8 mouse cellular contexts compared by ENCODE assay signal in the genomic region with DNA sequence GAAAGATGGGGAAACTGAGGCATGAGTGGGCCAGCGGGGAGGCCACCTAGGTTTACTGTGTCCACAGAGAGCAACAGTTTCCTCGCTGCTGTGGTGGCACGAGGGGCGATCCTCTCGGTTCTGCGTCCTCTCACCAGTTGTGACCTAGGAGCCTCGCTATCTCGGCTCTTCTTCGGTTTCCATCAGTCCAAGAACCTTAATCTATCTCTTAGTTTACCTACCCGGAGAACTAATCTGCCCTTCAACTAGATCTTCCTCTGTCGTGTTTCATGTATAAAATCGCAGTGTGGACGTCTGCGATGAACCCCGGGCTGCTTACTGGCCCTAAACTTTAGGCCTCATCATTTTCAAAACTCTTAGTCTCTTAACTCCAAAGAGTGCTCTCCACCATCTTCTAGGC. TPM values are rescaled to one million over a fixed set of nuclear protein-coding genes. Genes with fewer than 3 reads are reported as not detected.
DNase-seq lines count a peak whose midpoint lies in the region; ATAC-seq and TF ChIP-seq lines count a peak whose summit lies in the region.

No protein-coding gene starts in this region.

- H3K9ac ChIP-seq in lung, embryonic 16.5 days (ENCODE audit: low read length) = peak overlapping the region; percentile 91
- peak overlapping the region; percentile 98 for H3K9ac ChIP-seq in embryonic facial prominence, embryonic 12.5 days
- peak overlapping the region; percentile 90 for H3K9ac ChIP-seq in intestine, postnatal 0 days (ENCODE audit: low read depth, low read length)
- H3K9ac ChIP-seq in neural tube, embryonic 15.5 days (replicated peaks) = peak overlapping the region; percentile 95

- no peaks in the 10 kb centered on the region for H3K9me3 ChIP-seq in lung, embryonic 16.5 days (ENCODE audit: control insufficient read depth, low read length)
- H3K9me3 ChIP-seq in embryonic facial prominence, embryonic 12.5 days = no peaks in the 10 kb centered on the region
- no peaks in the 10 kb centered on the region for H3K9me3 ChIP-seq in intestine, postnatal 0 days (ENCODE audit: control insufficient read depth)
- no peaks in the 10 kb centered on the region for H3K9me3 ChIP-seq in neural tube, embryonic 15.5 days (replicated peaks)

- H3K27ac ChIP-seq in lung, embryonic 16.5 days (ENCODE audit: low read length) = peak overlapping the region; percentile 87
- H3K27ac ChIP-seq in embryonic facial prominence, embryonic 12.5 days = peak overlapping the region; percentile 91
- H3K27ac ChIP-seq in intestine, postnatal 0 days (ENCODE audit: low read depth, low read length) = peak overlapping the region; percentile 78
- H3K27ac ChIP-seq in neural tube, embryonic 15.5 days (replicated peaks) = peak overlapping the region; percentile 84

- no peak; the same call in 1 of the 2 replicates for ATAC-seq in lung, embryonic 16.5 days (ENCODE audit: low read depth)
- ATAC-seq in embryonic facial prominence, embryonic 12.5 days (ENCODE audit: insufficient number of reproducible peaks, insufficient read depth, low FRiP score, low TSS enrichment) = no peak
- ATAC-seq in intestine, postnatal 0 days = no peak
- 0 out of 2 replicates have a peak, but pooled peaks have one; percentile 16 for ATAC-seq in neural tube, embryonic 15.5 days (ENCODE audit: low FRiP score)

- WGBS in lung, embryonic 16.5 days = 8% methylated on average over 15 of the region's 15 CpGs
- WGBS in embryonic facial prominence, embryonic 12.5 days = 8% methylated on average over 15 of the region's 15 CpGs
- WGBS in intestine, postnatal 0 days = 7% methylated on average over 15 of the region's 15 CpGs
- WGBS in neural tube, embryonic 15.5 days = 11% methylated on average over 15 of the region's 15 CpGs

- H3K27me3 ChIP-seq in lung, embryonic 16.5 days (ENCODE audit: control insufficient read depth, insufficient read depth, low read depth, low read length) = no peaks in the 10 kb centered on the region
- H3K27me3 ChIP-seq in embryonic facial prominence, embryonic 12.5 days = no peaks in the 10 kb centered on the region
- H3K27me3 ChIP-seq in intestine, postnatal 0 days (replicated peaks; ENCODE audit: control insufficient read depth, insufficient read depth, low read length) = no peaks in the 10 kb centered on the region
- H3K27me3 ChIP-seq in neural tube, embryonic 15.5 days (replicated peaks) = no peaks in the 10 kb centered on the region

- DNase-seq in lung, postnatal 4 days = no peak
- no peak for DNase-seq in left cerebral cortex, postnatal 10 days (ENCODE audit: extremely low spot score in 1 of 2, low spot score in 2 of 2)
- no peak for DNase-seq in cerebellum, adult 8-10 months
- DNase-seq in cerebellum, adult 11 months = no peak

- peak overlapping the region; percentile 62 for H3K4me2 ChIP-seq in lung, embryonic 16.5 days (ENCODE audit: low read depth, low read length)
- peak overlapping the region; percentile 60 for H3K4me2 ChIP-seq in embryonic facial prominence, embryonic 12.5 days (replicated peaks)
- peak overlapping the region; percentile 84 for H3K4me2 ChIP-seq in intestine, postnatal 0 days (replicated peaks; ENCODE audit: low read depth)
- H3K4me2 ChIP-seq in neural tube, embryonic 15.5 days = peak overlapping the region; percentile 71

- H3K4me1 ChIP-seq in lung, embryonic 16.5 days (replicated peaks; ENCODE audit: control insufficient read depth, insufficient read depth, low read length) = peaks cover 15% of the 10 kb centered on the region
- peaks cover 17% of the 10 kb centered on the region for H3K4me1 ChIP-seq in embryonic facial prominence, embryonic 12.5 days
- H3K4me1 ChIP-seq in intestine, postnatal 0 days (replicated peaks; ENCODE audit: control insufficient read depth, insufficient read depth, low read length) = no peaks in the 10 kb centered on the region
- peaks cover 34% of the 10 kb centered on the region for H3K4me1 ChIP-seq in neural tube, embryonic 15.5 days

- intact Hi-C loops in left cerebral cortex, postnatal 10 days (cut with DNase I) = loop anchor here (5.0 kb wide), 1 partner anchor 84 kb away; no protein-coding TSS in a partner anchor

- TF ChIP-seq CTCF in intestine, postnatal 0 days (IDR thresholded peaks at IDR 0.05; ENCODE audit: low read depth) = no peak

- H3K4me3 ChIP-seq in lung, embryonic 16.5 days (ENCODE audit: low read length) = peak overlapping the region; percentile 79
- H3K4me3 ChIP-seq in embryonic facial prominence, embryonic 12.5 days = peak overlapping the region; percentile 91
- H3K4me3 ChIP-seq in intestine, postnatal 0 days (ENCODE audit: low read depth, low read length) = peak overlapping the region; percentile 85
- peak overlapping the region; percentile 94 for H3K4me3 ChIP-seq in neural tube, embryonic 15.5 days (replicated peaks)

- peaks cover 31% of the 10 kb centered on the region for H3K36me3 ChIP-seq in lung, embryonic 16.5 days (ENCODE audit: control insufficient read depth, insufficient read depth, low read length)
- peaks cover 45% of the 10 kb centered on the region for H3K36me3 ChIP-seq in embryonic facial prominence, embryonic 12.5 days
- H3K36me3 ChIP-seq in intestine, postnatal 0 days (ENCODE audit: control insufficient read depth, insufficient read depth) = peaks cover 30% of the 10 kb centered on the region
- peaks cover 38% of the 10 kb centered on the region for H3K36me3 ChIP-seq in neural tube, embryonic 15.5 days

RNA-seq across cellular contexts. Expression of a gene that starts 0.6 kb away (rescaled TPM):
- 0.15 and 0.24 TPM in 2 replicates for polyA plus RNA-seq in lung, embryonic 16.5 days (2015; fragmentation: Nextera tagmentation; extraction: Ambion mirVana)
- polyA plus RNA-seq in embryonic facial prominence, embryonic 12.5 days (2016; fragmentation: Nextera tagmentation; extraction: Ambion mirVana) = 0.10 and 0.13 TPM in 2 replicates
- polyA plus RNA-seq in intestine, postnatal 0 days (2015; fragmentation: Nextera tagmentation; extraction: Ambion mirVana) = not detected in 2 replicates
- polyA plus RNA-seq in neural tube, embryonic 15.5 days (2015; fragmentation: Nextera tagmentation; extraction: Ambion mirVana) = 0.06 and 0.20 TPM in 2 replicates
- total RNA-seq in left cerebral cortex, postnatal 10 days (2021) = under 1 TPM; 0.12 to 0.28 TPM

RNA-seq across cellular contexts. Expression of a gene that starts 0.7 kb away (rescaled TPM):
- 54.2 and 57.7 TPM in 2 replicates for polyA plus RNA-seq in lung, embryonic 16.5 days (2015; fragmentation: Nextera tagmentation; extraction: Ambion mirVana)
- 54.6 and 55.0 TPM in 2 replicates for polyA plus RNA-seq in embryonic facial prominence, embryonic 12.5 days (2016; fragmentation: Nextera tagmentation; extraction: Ambion mirVana)
- 33.2 and 36.8 TPM in 2 replicates for polyA plus RNA-seq in intestine, postnatal 0 days (2015; fragmentation: Nextera tagmentation; extraction: Ambion mirVana)
- polyA plus RNA-seq in neural tube, embryonic 15.5 days (2015; fragmentation: Nextera tagmentation; extraction: Ambion mirVana) = 58.8 and 64.9 TPM in 2 replicates
- 10 to 100 TPM; 46.2 to 47.7 TPM for total RNA-seq in left cerebral cortex, postnatal 10 days (2021)

RNA-seq across cellular contexts. Expression of a gene that starts 6.2 kb away (rescaled TPM):
- 132 and 135 TPM in 2 replicates for polyA plus RNA-seq in lung, embryonic 16.5 days (2015; fragmentation: Nextera tagmentation; extraction: Ambion mirVana)
- 167 and 172 TPM in 2 replicates for polyA plus RNA-seq in embryonic facial prominence, embryonic 12.5 days (2016; fragmentation: Nextera tagmentation; extraction: Ambion mirVana)
- polyA plus RNA-seq in intestine, postnatal 0 days (2015; fragmentation: Nextera tagmentation; extraction: Ambion mirVana) = 72.7 and 73.8 TPM in 2 replicates
- 108 and 109 TPM in 2 replicates for polyA plus RNA-seq in neural tube, embryonic 15.5 days (2015; fragmentation: Nextera tagmentation; extraction: Ambion mirVana)
- total RNA-seq in left cerebral cortex, postnatal 10 days (2021) = 10 to 100 TPM; 48.0 to 54.2 TPM

RNA-seq across cellular contexts. Expression of a gene that starts 9.5 kb away (rescaled TPM):
- polyA plus RNA-seq in lung, embryonic 16.5 days (2015; fragmentation: Nextera tagmentation; extraction: Ambion mirVana) = 1.0 TPM in 2 replicates
- 0.81 and 0.95 TPM in 2 replicates for polyA plus RNA-seq in embryonic facial prominence, embryonic 12.5 days (2016; fragmentation: Nextera tagmentation; extraction: Ambion mirVana)
- 0.17 and 0.21 TPM in 2 replicates for polyA plus RNA-seq in intestine, postnatal 0 days (2015; fragmentation: Nextera tagmentation; extraction: Ambion mirVana)
- polyA plus RNA-seq in neural tube, embryonic 15.5 days (2015; fragmentation: Nextera tagmentation; extraction: Ambion mirVana) = 1.3 and 1.4 TPM in 2 replicates
- 1 to 10 TPM; 1.4 to 1.9 TPM for total RNA-seq in left cerebral cortex, postnatal 10 days (2021)

RNA-seq across cellular contexts. Expression of a gene that starts 34.0 kb away (rescaled TPM):
- 0.36 and 0.50 TPM in 2 replicates for polyA plus RNA-seq in lung, embryonic 16.5 days (2015; fragmentation: Nextera tagmentation; extraction: Ambion mirVana)
- 0.92 and 1.1 TPM in 2 replicates for polyA plus RNA-seq in embryonic facial prominence, embryonic 12.5 days (2016; fragmentation: Nextera tagmentation; extraction: Ambion mirVana)
- 0.22 and 0.29 TPM in 2 replicates for polyA plus RNA-seq in intestine, postnatal 0 days (2015; fragmentation: Nextera tagmentation; extraction: Ambion mirVana)
- 2.3 and 2.4 TPM in 2 replicates for polyA plus RNA-seq in neural tube, embryonic 15.5 days (2015; fragmentation: Nextera tagmentation; extraction: Ambion mirVana)
- total RNA-seq in left cerebral cortex, postnatal 10 days (2021) = 1 to 10 TPM; 7.1 to 7.9 TPM
